Mouse (Mus musculus) spleen, adult 2 months (tissue): ENCODE results near the gene Stambpl1.

Experiments
- CTCF ChIP-seq: fragments of 200-500 bp; IDR thresholded peaks from 2 replicates; pipeline ENCODE4 v1.5.1; 2011; ENCODE audit warnings: mild to moderate bottlenecking, inconsistent platforms; ENCODE audit not compliant: insufficient read depth, insufficient read length, insufficient replicate concordance; ENCODE audit errors: extremely low read depth
- POLR2A ChIP-seq: fragments of 200-500 bp; IDR thresholded peaks from 2 replicates; pipeline ENCODE4 v1.6.1; 2011; ENCODE audit warnings: low read depth, low read length, inconsistent platforms

GRCm38 (mm10) chr19:34180316-34180715 is 11.7 kb upstream of the Stambpl1 start:
- TF ChIP-seq CTCF (no peak), POLR2A (no peak)
